Mouse (Mus musculus): ENCODE results near the gene Tmem41b. TPM values are rescaled to one million over a fixed set of nuclear protein-coding genes. Genes with fewer than 3 reads are reported as not detected.

The Tmem41b gene
- total and polyA plus RNA-seq, 2 experiments from 2014 or later: 64.8 to 93.7 TPM

DNA sequence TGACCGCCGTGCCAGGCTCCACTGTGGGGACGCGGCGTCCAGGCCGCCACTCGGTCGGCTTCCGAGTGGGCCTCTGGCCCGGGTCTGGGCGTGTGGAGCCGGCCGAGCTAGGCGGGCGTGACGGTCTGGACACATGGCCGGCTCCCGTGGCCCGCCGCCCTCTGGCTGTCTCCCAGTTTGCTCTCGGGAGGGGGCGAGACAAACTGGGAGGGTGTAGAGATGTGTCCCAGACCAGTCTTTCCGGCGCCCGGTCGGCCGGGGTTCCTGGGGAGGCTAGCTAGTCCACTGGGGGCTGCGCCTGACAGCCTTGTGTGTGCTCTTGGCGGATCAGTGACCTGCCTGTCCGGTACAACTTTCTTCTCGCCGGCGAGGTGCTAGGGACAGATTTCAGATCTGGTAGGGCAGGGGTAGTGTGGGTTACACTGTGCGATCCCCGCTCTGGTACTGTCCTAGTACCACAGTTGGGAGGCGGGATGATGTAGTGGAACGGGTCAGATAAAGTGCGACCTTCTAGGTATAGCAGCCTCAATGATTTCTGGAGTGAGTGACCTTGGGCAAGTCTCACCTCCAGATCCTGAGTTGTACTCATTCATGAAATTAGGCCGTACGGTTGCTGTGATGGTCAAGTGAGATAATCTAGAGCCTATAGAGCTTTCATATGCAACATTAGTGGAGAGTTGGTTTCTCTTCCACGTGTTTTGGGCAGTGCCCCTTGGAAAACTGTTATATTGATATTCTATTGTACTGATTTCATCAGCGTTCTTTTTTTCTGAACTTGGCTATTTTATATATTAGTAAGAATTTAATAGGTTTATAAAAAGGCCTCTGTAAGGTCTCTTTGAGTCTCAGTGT, 32.1 kb upstream of the Tmem41b start:
- no peak for TF ChIP-seq CTCF (IDR thresholded peaks at IDR 0.05; ENCODE audit: low read depth)

DNA sequence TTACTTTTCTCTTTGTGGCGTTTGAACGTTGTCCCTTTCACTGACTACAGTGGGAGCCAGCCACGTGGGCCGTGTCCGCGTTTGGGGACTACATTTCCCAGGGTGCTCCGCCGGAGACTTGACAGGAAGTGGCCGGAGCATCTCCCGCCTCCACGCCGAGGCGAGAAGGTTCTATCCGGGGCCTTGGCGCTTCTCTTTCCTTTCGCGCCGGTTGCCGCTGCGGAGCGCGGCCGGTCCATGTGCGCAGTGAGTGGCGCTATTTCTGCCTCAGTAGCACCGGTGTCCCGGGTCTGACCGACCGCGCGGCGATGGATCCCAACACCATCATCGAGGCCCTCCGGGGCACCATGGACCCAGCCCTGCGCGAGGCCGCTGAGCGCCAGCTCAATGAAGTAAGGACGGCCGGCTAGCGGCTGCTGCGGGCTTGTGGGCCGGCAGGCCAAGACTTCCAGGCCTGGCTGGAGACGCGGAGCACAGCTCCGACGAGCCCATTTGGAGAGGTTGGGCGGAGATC, 31.4 kb upstream of the Tmem41b start, which contains the start of gene Ipo7:
Ipo7 (plus strand) TSS at position 158 of the 514 bp plus-strand sequence.
- Histone ChIP-seq H3K4me3 (ENCODE audit: low read depth, low read length) (peak within 1 kb of the TSS; percentile 72), H3K9me3 (replicated peaks; ENCODE audit: control insufficient read depth, low read length) (no peaks in the 10 kb centered on the region), H3K27ac (ENCODE audit: low read depth) (peak within 1 kb of the TSS; percentile 90), H3K4me1 (ENCODE audit: control insufficient read depth, insufficient read depth) (peaks cover 9% of the 10 kb centered on the region), H3K27me3 (ENCODE audit: control insufficient read depth, insufficient read depth, low read length) (no peaks in the 10 kb centered on the region), H3K36me3 (replicated peaks; ENCODE audit: control insufficient read depth, insufficient read depth, low read length) (no peaks in the 10 kb centered on the region), H3K4me2 (ENCODE audit: low read depth, low read length) (peak within 1 kb of the TSS; percentile 84), H3K9ac (replicated peaks; ENCODE audit: low read depth, low read length) (peak within 1 kb of the TSS; percentile 88)
- under 1% methylated on average over 48 of the region's 48 CpGs for WGBS
- DNase-seq (ENCODE audit: low spot score): peak; percentile 94
- ATAC-seq (ENCODE audit: insufficient read depth, low read depth): peak; percentile 98
- peak; percentile 42; the same call in 1 of the 2 replicates for TF ChIP-seq EP300 (IDR thresholded peaks at IDR 0.05; ENCODE audit: low read depth)
- no peak for TF ChIP-seq CTCF (IDR thresholded peaks at IDR 0.05; ENCODE audit: low read depth)

More for the DNA sequence above, 32.1 kb upstream of the Tmem41b start:
- Histone ChIP-seq H3K27me3 (ENCODE audit: control insufficient read depth, insufficient read depth, low read length) (no peaks in the 10 kb centered on the region), H3K36me3 (replicated peaks; ENCODE audit: control insufficient read depth, insufficient read depth, low read length) (no peaks in the 10 kb centered on the region), H3K27ac (ENCODE audit: low read depth) (peak overlapping the region; percentile 90), H3K4me3 (ENCODE audit: low read depth, low read length) (peak overlapping the region; percentile 72), H3K4me1 (ENCODE audit: control insufficient read depth, insufficient read depth) (peaks cover 9% of the 10 kb centered on the region), H3K9ac (replicated peaks; ENCODE audit: low read depth, low read length) (peak overlapping the region; percentile 88), H3K4me2 (ENCODE audit: low read depth, low read length) (peak overlapping the region; percentile 84), H3K9me3 (replicated peaks; ENCODE audit: control insufficient read depth, low read length) (no peaks in the 10 kb centered on the region)
- WGBS: under 1% methylated on average over 42 of the region's 42 CpGs
- DNase-seq (ENCODE audit: low spot score) (peak; percentile 24), ATAC-seq (ENCODE audit: insufficient read depth, low read depth) (peak; percentile 82)

DNA sequence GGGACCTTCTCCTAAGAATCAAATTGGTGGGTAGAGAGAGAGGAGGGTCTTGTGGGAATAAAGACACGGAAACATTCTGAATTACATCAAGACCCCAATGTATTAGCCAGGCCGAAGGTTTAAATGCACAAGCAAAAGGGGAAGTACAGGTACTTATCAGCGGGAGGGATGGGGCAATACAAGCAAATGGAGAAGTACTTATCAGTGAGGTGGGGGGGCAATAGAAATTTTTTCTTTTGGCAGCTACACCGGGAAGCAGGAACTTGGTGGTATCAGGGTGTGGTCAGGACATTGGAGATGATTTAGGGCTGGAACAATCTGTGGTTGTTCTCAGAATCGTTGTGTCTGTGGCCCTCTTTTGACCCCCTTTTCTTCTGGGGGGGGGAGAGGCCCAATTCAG, 27.5 kb upstream of the Tmem41b start:
- H3K9me3 ChIP-seq (replicated peaks; ENCODE audit: control insufficient read depth, low read length): no peaks in the 10 kb centered on the region
- no peak overlapping the region for H3K4me3 ChIP-seq (ENCODE audit: low read depth, low read length)
- DNase-seq (ENCODE audit: low spot score) (no peak), ATAC-seq (ENCODE audit: insufficient read depth, low read depth) (no peak)
- H3K36me3 ChIP-seq (replicated peaks; ENCODE audit: control insufficient read depth, insufficient read depth, low read length): no peaks in the 10 kb centered on the region
- no peak overlapping the region for H3K9ac ChIP-seq (replicated peaks; ENCODE audit: low read depth, low read length)
- H3K27ac ChIP-seq (ENCODE audit: low read depth): no peak overlapping the region
- TF ChIP-seq CTCF (IDR thresholded peaks at IDR 0.05; ENCODE audit: low read depth) (no peak), EP300 (IDR thresholded peaks at IDR 0.05; ENCODE audit: low read depth) (no peak)
- H3K4me1 ChIP-seq (ENCODE audit: control insufficient read depth, insufficient read depth): no peaks in the 10 kb centered on the region
- WGBS: 61% methylated on average over 5 of the region's 5 CpGs
- H3K27me3 ChIP-seq (ENCODE audit: control insufficient read depth, insufficient read depth, low read length): no peaks in the 10 kb centered on the region
- H3K4me2 ChIP-seq (ENCODE audit: low read depth, low read length): no peak overlapping the region

DNA sequence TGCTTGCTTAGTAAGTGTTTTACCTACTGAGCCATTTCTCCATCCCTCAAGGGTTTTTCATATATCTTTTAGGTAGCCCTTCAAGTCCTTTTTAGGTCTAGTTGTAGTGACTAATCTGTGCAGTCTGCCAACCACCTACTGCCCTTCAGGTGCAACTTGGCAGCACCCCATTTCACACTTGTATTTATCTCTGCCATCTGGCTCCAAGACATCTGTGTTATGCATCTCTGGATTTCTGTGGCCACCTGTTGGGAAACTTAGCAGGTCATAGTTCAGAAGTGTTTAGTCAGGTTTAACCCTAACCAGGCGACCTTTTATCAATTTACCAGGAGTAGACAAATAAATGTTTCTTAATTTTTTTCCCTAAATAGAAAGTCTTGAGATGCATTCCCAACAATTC, 24.7 kb upstream of the Tmem41b start:
- H3K27me3 ChIP-seq (ENCODE audit: control insufficient read depth, insufficient read depth, low read length): no peaks in the 10 kb centered on the region
- no peak for TF ChIP-seq CTCF (IDR thresholded peaks at IDR 0.05; ENCODE audit: low read depth)
- no peak for TF ChIP-seq EP300 (IDR thresholded peaks at IDR 0.05; ENCODE audit: low read depth)
- H3K4me2 ChIP-seq (ENCODE audit: low read depth, low read length): no peak overlapping the region
- ATAC-seq (ENCODE audit: insufficient read depth, low read depth): no peak
- H3K36me3 ChIP-seq (replicated peaks; ENCODE audit: control insufficient read depth, insufficient read depth, low read length): no peaks in the 10 kb centered on the region
- H3K9ac ChIP-seq (replicated peaks; ENCODE audit: low read depth, low read length): no peak overlapping the region
- DNase-seq (ENCODE audit: low spot score): no peak
- H3K4me3 ChIP-seq (ENCODE audit: low read depth, low read length): no peak overlapping the region
- 65% methylated on average over 1 of the region's 1 CpGs for WGBS
- H3K27ac ChIP-seq (ENCODE audit: low read depth): no peak overlapping the region
- no peaks in the 10 kb centered on the region for H3K4me1 ChIP-seq (ENCODE audit: control insufficient read depth, insufficient read depth)
- H3K9me3 ChIP-seq (replicated peaks; ENCODE audit: control insufficient read depth, low read length): no peaks in the 10 kb centered on the region

DNA sequence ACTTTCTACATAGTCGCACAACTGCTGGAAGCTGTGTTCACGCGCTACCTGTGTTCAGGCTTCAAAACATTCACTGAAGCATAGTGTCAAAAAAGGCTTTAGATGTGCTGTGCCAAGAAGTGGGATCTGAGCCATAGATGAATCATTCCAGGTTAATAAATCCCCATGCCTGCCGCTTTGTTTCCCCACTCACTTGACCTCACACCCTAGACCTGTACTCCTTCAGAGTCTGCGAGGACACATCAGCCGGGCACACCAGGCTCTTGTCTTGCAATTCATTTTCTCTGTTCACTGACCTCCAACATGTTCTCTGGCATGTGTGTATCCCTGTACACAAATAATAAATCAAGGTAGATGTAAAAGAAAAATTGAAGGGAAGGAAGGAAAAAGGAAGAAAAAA, 22.4 kb upstream of the Tmem41b start:
- DNase-seq (ENCODE audit: low spot score) (no peak), ATAC-seq (ENCODE audit: insufficient read depth, low read depth) (no peak)
- 80% methylated on average over 6 of the region's 6 CpGs for WGBS
- Histone ChIP-seq H3K4me2 (ENCODE audit: low read depth, low read length) (no peak overlapping the region), H3K27me3 (ENCODE audit: control insufficient read depth, insufficient read depth, low read length) (no peaks in the 10 kb centered on the region), H3K36me3 (replicated peaks; ENCODE audit: control insufficient read depth, insufficient read depth, low read length) (no peaks in the 10 kb centered on the region), H3K27ac (ENCODE audit: low read depth) (no peak overlapping the region), H3K4me1 (ENCODE audit: control insufficient read depth, insufficient read depth) (no peaks in the 10 kb centered on the region), H3K9ac (replicated peaks; ENCODE audit: low read depth, low read length) (no peak overlapping the region), H3K9me3 (replicated peaks; ENCODE audit: control insufficient read depth, low read length) (no peaks in the 10 kb centered on the region), H3K4me3 (ENCODE audit: low read depth, low read length) (no peak overlapping the region)
- TF ChIP-seq EP300 (IDR thresholded peaks at IDR 0.05; ENCODE audit: low read depth) (no peak), CTCF (IDR thresholded peaks at IDR 0.05; ENCODE audit: low read depth) (no peak)
